Mouse (Mus musculus) embryo, embryonic 11.5 days (tissue): ENCODE results near the gene Pon1.

Experiments used
- DNase-seq: peaks from one replicate; pipeline ENCODE4 v3.0.0-alpha.2; 2012; ENCODE audit warnings: low read depth, low spot score

The Pon1 gene

GRCm38 (mm10) chr6:5134986-5135385 lies 58.8 kb downstream of the Pon1 start:
- no peak for DNase-seq

GRCm38 (mm10) chr6:5129364-5130093 lies 64.2 kb downstream of the Pon1 start:
- DNase-seq = no peak

DNA sequence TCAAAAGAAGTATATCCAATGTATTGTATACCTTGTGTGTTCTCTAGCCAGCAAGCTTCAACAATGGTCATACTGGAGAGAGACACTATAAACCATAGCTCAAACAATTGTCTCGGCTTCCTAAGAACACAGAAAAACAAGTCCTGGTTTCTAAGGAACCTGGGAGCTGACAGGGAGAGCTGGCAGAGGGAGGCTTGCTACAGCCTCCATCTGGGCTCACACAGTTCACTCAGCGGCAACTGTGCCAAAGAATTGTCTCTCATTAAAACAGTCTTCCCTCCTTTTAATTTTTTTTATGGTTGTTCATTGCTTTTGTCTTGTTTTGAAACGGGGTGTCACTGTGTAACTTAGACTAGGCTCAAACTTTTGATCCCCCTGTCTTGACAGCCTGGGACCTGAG lies 73.5 kb downstream of the Pon1 start:
- no peak for DNase-seq

DNA sequence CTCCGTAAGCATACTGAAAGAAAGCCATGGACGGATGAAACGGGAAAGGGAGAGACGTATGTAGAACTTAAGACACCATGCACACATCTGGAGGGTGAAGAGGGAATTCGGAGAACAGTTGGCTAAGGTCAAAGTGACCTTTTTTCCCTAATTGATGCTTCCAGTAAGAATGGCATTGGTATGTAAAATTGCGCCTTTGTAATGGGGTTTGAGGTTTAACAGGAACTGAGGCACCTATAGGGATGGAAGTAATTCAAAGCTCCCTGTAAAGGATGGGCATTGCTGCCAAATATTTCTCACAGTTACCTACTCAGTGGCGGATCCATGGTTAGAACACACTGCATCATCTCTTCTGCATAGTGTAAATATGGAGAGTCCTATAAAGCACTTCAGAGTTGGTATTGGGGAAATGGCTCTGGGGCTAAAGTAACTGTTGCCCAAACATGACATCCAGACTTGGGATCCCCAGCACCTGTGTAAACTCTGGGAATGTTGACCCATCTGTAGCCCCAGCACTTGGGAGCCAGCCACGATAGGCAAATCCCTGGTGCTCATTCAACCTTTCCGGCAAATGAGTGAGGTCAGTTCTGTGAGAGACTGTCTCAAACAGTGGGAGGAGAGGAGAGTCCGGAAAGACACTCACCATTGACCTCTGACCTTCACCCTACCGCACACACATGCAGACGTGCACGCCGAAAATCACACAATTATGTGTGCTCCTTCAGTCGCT lies 74.4 kb downstream of the Pon1 start:
- DNase-seq = no peak
